Mouse (Mus musculus) heart, postnatal 0 days (tissue): ENCODE results near the gene Olfr1359. TPM values are rescaled to one million over a fixed set of nuclear protein-coding genes. Genes with fewer than 3 reads are reported as not detected.
A peak's percentile ranks its signal among the peaks of the same experiment; 100 is the strongest.
"Not testable (repeated sequence)": the region's sequence is repeated elsewhere in the genome, so short reads cannot be mapped to it uniquely, and the experiment has no call there.

Source experiments
- ATAC-seq: fragments of 200-750 bp; cut with Nextera tagmentation; 2 replicates; pipeline ENCODE4 v1.8.0; 2017; ENCODE audit warnings: low read depth, moderate number of reproducible peaks, moderate library complexity; ENCODE audit not compliant: insufficient read depth
- DNase-seq: peaks from one replicate; pipeline ENCODE4 v3.0.0-alpha.2; 2016; ENCODE audit warnings: low spot score
- H3K27ac ChIP-seq: fragments of 300-500 bp; sonication (generic); 2 replicates; pipeline ENCODE4 v1.5.1; 2014; ENCODE audit warnings: low read depth, mild to moderate bottlenecking
- H3K27me3 ChIP-seq: fragments of 300-500 bp; sonication (generic); 2 replicates; pipeline ENCODE4 v1.6.1; 2014; ENCODE audit warnings: low read length, mixed read lengths; ENCODE audit not compliant: control insufficient read depth, insufficient read depth
- H3K36me3 ChIP-seq: fragments of 300-500 bp; sonication (generic); replicated peaks from 2 replicates; pipeline ENCODE4 v1.6.1; 2014; ENCODE audit warnings: low read length, mixed read lengths; ENCODE audit not compliant: control insufficient read depth, insufficient read depth
- H3K4me1 ChIP-seq: fragments of 300-500 bp; sonication (generic); 2 replicates; pipeline ENCODE4 v1.6.1; 2014; ENCODE audit warnings: antibody characterized with exemption; ENCODE audit not compliant: control insufficient read depth, insufficient read depth
- H3K4me2 ChIP-seq: fragments of 300-500 bp; sonication (generic); 2 replicates; pipeline ENCODE4 v1.6.1; 2014; ENCODE audit warnings: low read depth, mild to moderate bottlenecking, low read length, moderate library complexity
- H3K4me3 ChIP-seq: fragments of 300-500 bp; sonication (generic); 2 replicates; pipeline ENCODE4 v1.5.1; 2014; ENCODE audit warnings: low read depth, low read length
- H3K9ac ChIP-seq: fragments of 300-500 bp; sonication (generic); replicated peaks from 2 replicates; pipeline ENCODE4 v1.6.1; 2014; ENCODE audit warnings: low read depth, low read length, mixed read lengths
- H3K9me3 ChIP-seq: fragments of 300-500 bp; sonication (generic); replicated peaks from 2 replicates; pipeline ENCODE4 v1.6.1; 2016; ENCODE audit warnings: low read length; ENCODE audit not compliant: control insufficient read depth
- CTCF ChIP-seq: IDR thresholded peaks from 2 replicates; pipeline ENCODE4 v1.5.1; 2016; ENCODE audit warnings: antibody characterized with exemption, control low read depth, low read depth
- EP300 ChIP-seq: IDR thresholded peaks from 2 replicates; pipeline ENCODE4 v1.6.1; 2016; ENCODE audit warnings: antibody characterized with exemption, low read depth
- WGBS: fragments of 180-500 bp; shearing (Covaris S2); extraction: QIAGEN DNeasy Blood & Tissue Kit; methylation state at CpG from one replicate; pipeline ENCODE4 v1.1.7; 2014; 5-methylcytosine and 5-hydroxymethylcytosine counted together
- polyA plus RNA-seq: library from polyadenylated mRNA; unstranded; fragments of >200 nt; fragmentation: Nextera tagmentation; extraction: Ambion mirVana; gene quantifications from 2 replicates; pipeline ENCODE4 v1.2.1, GENCODE M21; 2015
- total RNA-seq: library from RNA; depleted of rRNA; stranded (reverse); fragments of >200 nt; gene quantifications from 2 replicates; pipeline ENCODE4 v1.2.3, GENCODE M21; 2014; ENCODE audit warnings: low replicate concordance

The Olfr1359 gene
- total and polyA plus RNA-seq, 2 experiments from 2014 or later: not detected

DNA sequence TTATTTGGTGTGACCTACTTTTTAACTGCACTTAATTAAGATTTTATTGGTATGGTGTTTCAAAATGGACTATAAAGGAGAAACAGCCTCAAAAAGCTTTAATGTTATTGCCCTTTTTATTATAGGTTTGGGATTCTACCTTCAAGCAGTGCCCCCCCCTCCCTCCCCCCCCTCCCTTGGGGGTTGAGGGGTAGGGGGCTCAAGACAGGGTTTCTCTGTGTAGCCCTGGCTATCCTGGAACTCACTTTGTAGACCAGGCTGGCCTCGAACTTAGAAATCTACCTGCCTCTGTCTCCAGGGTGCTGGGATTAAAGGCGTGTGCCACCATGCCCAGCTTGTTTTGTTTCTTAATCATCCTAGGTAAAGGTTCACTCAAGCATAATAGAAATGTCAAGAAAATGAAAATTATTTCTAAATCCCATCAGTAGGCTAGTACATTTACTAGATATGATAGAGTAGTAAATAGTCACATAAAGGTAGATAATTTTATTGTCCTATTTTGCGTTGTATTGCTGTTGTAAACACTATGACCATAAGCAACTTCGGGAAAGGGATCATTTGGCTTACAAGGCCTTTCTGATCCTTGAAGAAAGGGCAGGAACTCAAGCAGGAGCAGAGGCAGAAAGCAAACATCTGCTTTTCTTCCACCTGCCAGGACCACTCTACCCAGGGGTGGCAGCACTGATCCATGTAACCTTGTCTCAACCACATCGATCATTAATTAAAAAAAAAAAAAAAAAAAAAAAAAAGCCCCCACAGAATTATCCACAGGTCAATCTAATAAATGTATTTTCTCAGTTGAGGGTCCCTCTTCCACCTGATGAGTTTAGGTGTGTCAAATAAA, 25.3 kb downstream of the Olfr1359 start:
- H3K4me1 ChIP-seq: peaks cover 14% of the 10 kb centered on the region; the same call in 1 of the 2 replicates
- ATAC-seq (no peak), DNase-seq (no peak)
- no peaks in the 10 kb centered on the region for H3K36me3 ChIP-seq
- no peaks in the 10 kb centered on the region for H3K27me3 ChIP-seq
- no peak overlapping the region for H3K27ac ChIP-seq
- H3K9me3 ChIP-seq: no peaks in the 10 kb centered on the region
- WGBS: 46% methylated on average over 5 of the region's 5 CpGs
- H3K4me3 ChIP-seq: no peak overlapping the region
- H3K9ac ChIP-seq: no peak overlapping the region
- TF ChIP-seq EP300 (no peak), CTCF (no peak)
- peak overlapping the region; percentile 66; the same call in 1 of the 2 replicates for H3K4me2 ChIP-seq

DNA sequence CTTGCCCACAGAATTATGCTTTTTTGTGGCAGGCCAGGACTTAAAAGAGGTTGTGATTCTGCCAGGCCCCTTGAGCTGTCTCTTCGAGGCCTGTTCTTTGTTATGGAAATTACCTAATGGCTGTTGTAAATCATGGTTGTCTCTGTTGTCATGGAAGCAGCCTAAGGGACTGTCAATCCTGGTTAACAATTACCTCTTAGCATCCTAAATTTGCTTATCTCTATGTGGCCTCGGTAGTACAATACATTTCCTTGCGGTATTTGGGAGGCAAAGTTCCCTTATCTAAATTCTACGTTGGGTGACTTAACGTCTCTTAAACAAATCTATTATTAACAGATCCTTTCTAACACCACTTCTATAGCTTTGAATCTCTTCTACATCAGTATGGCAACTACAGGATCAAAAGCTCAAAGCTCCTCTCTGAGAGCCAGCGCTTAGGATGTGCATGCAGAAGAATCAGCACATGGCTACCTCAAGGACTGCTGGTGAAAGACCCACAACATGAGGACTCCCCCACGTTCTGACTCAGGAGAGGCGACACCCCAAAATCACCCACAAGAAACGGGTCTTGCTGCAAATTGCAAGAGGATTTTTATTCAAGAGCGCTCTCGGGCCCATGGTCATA, 30.1 kb downstream of the Olfr1359 start:
- Histone ChIP-seq H3K4me2 (no peak overlapping the region), H3K9ac (no peak overlapping the region), H3K27ac (no peak overlapping the region), H3K4me3 (no peak overlapping the region), H3K36me3 (no peaks in the 10 kb centered on the region), H3K27me3 (no peaks in the 10 kb centered on the region), H3K9me3 (no peaks in the 10 kb centered on the region), H3K4me1 (no peaks in the 10 kb centered on the region)
- DNase-seq (no peak), ATAC-seq (no peak)
- WGBS: 47% methylated on average over 11 of the region's 11 CpGs
- TF ChIP-seq CTCF (no peak), EP300 (no peak)

DNA sequence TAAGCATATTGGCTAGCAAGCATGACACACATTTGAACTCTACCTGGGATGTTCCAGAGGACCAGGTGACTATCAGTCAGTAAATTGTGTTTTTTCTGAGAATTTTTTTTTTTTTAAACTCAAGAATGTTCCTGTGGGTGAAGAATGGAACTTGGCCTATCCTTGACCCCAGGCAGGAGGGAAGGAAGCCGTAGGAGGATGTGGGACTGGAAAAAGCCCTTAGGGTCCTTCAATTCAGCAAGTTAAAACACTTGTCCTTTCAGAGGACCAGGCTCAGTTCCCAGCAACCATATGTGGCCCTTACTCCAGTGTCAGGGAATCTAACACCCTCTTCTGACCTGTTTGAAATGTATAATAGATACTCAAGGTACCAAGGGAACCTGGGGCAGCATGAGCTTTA, 31.6 kb downstream of the Olfr1359 start:
- Histone ChIP-seq H3K27ac (no peak overlapping the region), H3K9me3 (no peaks in the 10 kb centered on the region), H3K9ac (no peak overlapping the region), H3K4me2 (no peak overlapping the region), H3K27me3 (no peaks in the 10 kb centered on the region), H3K36me3 (no peaks in the 10 kb centered on the region), H3K4me3 (no peak overlapping the region), H3K4me1 (no peaks in the 10 kb centered on the region)
- no peak for TF ChIP-seq EP300
- no peak for TF ChIP-seq CTCF
- no peak for ATAC-seq
- DNase-seq: no peak
- 52% methylated on average over 1 of the region's 1 CpGs for WGBS

DNA sequence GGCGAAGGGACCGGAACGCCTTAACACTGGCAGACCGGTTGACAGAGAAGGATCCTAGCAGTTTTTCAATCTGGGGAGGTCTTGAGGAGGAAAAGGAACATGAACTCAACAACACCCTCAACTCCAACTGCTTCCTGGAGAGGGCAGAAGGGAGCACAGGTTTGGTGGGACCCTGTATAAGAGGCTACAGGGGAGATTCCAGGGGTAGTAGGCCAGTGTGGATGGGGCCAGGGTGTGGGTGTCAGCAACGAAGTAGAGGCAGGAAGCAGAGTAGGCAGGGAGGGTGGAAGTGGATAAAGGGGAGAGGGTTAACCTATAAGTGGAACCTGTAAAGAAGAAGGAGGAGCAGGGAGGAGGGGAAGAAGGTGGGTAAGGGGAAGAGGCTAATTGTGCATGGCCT, 35.6 kb downstream of the Olfr1359 start:
- no peak overlapping the region for H3K4me3 ChIP-seq
- no peaks in the 10 kb centered on the region for H3K4me1 ChIP-seq
- no peak overlapping the region for H3K27ac ChIP-seq
- no peak overlapping the region for H3K9ac ChIP-seq
- no peaks in the 10 kb centered on the region for H3K9me3 ChIP-seq
- no peaks in the 10 kb centered on the region for H3K36me3 ChIP-seq
- H3K4me2 ChIP-seq: no peak overlapping the region
- no peak for DNase-seq
- TF ChIP-seq CTCF (no peak), EP300 (no peak)
- no peak for ATAC-seq
- 84% methylated on average over 5 of the region's 5 CpGs for WGBS
- H3K27me3 ChIP-seq: no peaks in the 10 kb centered on the region

DNA sequence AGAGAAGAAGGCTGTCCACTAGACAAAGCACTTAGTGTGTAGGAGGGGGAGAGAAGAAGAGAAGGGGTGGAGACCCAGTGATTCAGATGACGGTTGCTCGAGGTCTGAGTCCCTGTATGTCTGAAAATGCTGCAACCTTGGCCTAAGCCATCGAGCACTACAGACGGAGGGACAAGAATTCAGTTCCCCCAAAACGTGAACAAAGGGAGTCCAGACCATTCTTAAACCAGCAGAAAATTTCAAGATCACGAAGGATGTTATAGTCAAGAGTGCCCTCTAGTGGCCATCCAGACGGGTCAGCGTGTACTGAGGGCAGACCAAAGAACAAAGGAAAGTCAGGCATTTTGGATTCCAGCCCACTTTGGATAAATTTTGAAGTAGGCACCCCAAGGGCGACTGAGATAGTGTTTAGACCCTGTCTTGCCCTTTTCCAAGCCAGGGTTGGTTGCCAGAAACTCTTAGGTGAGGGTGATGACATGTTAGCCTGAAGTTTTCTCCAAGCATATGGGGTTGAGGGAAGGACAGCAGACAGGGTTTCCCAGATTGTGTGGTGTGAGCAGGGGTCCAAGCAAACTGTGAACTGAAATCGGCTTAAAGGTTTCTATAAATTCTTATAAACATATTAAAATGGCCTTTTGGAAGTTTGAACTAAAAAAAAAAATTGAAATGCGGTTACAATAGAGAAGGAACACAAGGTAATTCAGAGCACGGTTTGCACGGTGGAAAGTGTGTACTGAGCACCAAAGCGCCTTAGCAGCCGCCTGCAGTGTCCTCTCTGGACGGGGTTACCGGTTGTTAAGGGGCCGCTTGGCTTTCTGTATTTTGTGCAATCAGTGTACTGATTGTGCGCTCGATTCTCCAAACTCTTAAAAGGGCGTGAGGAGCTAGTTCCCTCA, 36.3 kb downstream of the Olfr1359 start:
- no peaks in the 10 kb centered on the region for H3K27me3 ChIP-seq
- H3K27ac ChIP-seq: peak overlapping the region; percentile 77
- no peak for TF ChIP-seq EP300
- peak; percentile 86 for TF ChIP-seq CTCF
- H3K4me2 ChIP-seq: peak overlapping the region; percentile 61
- no peaks in the 10 kb centered on the region for H3K9me3 ChIP-seq
- no peaks in the 10 kb centered on the region for H3K36me3 ChIP-seq
- DNase-seq: peak; percentile 92
- under 1% methylated on average over 21 of the region's 21 CpGs for WGBS
- no peaks in the 10 kb centered on the region for H3K4me1 ChIP-seq
- peak; percentile 74 for ATAC-seq
- H3K9ac ChIP-seq: peak overlapping the region; percentile 59
- peak overlapping the region; percentile 52 for H3K4me3 ChIP-seq

DNA sequence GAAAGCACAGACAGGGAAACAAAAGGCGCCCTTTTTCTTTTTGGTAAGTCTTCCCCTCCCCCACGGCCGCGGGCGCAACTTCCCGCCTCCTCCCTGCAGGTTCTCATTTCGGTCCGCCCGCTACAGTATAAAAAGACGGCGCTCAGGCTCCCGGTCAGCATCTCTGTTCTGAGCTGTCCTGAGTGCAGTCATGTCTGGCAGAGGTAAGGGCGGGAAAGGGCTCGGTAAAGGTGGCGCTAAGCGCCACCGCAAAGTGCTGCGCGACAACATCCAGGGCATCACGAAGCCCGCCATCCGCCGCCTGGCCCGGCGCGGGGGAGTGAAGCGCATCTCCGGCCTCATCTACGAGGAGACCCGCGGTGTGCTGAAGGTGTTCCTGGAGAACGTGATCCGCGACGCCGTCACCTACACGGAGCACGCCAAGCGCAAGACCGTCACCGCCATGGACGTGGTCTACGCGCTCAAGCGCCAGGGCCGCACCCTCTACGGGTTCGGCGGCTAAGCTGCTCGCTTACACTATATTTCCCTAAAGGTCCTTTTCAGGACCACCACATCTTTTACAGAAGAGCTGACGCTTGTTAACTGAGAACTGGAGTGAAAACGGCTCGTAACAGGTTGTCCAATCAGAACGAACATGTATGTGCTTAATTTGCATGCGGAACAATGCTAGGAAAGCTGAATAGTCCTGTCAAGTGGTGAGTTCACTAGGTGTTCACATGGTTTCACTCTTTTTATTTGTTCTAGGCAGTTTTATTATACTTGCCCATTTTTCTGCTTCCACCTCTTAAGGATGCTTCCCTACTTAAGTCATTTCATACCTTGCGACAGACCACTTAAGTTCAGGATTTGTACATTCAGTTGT, 37.2 kb downstream of the Olfr1359 start, which contains the start of gene Hist1h4j:
Gene Hist1h4j (plus strand): TSS at position 159 of the 862 bp plus-strand sequence.
- H3K4me1 ChIP-seq, H3K27me3 ChIP-seq, H3K36me3 ChIP-seq, H3K9me3 ChIP-seq: not testable (repeated sequence)
- Histone ChIP-seq H3K9ac (peak within 1 kb of the TSS; percentile 59), H3K27ac (peak within 1 kb of the TSS; percentile 77), H3K4me2 (peak within 1 kb of the TSS; percentile 61), H3K4me3 (peak within 1 kb of the TSS; percentile 52)
- under 1% methylated on average over 31 of the region's 56 CpGs for WGBS
- peak; percentile 82 for ATAC-seq
- DNase-seq: peak; percentile 70
